Mouse (Mus musculus) kidney, embryonic 15.5 days (tissue): Measurements from ENCODE around the gene Cpe. TPM values are rescaled to one million over a fixed set of nuclear protein-coding genes. Genes with fewer than 3 reads are reported as not detected.

ENCODE experiments used
- ATAC-seq: fragments of 200-750 bp; cut with Nextera tagmentation; replicated peaks from 2 replicates; pipeline ENCODE4 v1.8.0; 2017; ENCODE audit warnings: moderate TSS enrichment; ENCODE audit not compliant: low FRiP score
- H3K27ac ChIP-seq: fragments of 300-500 bp; sonication (generic); 2 replicates; pipeline ENCODE4 v1.5.1; 2015; ENCODE audit warnings: mild to moderate bottlenecking, inconsistent platforms
- H3K27me3 ChIP-seq: fragments of 300-500 bp; sonication (generic); 2 replicates; pipeline ENCODE4 v1.6.1; 2015; ENCODE audit warnings: inconsistent platforms
- H3K36me3 ChIP-seq: fragments of 300-500 bp; sonication (generic); 2 replicates; pipeline ENCODE4 v1.6.1; 2015; ENCODE audit warnings: inconsistent platforms
- H3K4me1 ChIP-seq: fragments of 300-500 bp; sonication (generic); 2 replicates; pipeline ENCODE4 v1.6.1; 2015; ENCODE audit warnings: inconsistent platforms
- H3K4me2 ChIP-seq: fragments of 300-500 bp; sonication (generic); 2 replicates; pipeline ENCODE4 v1.6.1; 2015; ENCODE audit warnings: moderate library complexity, mild to moderate bottlenecking, inconsistent platforms
- H3K4me3 ChIP-seq: fragments of 300-500 bp; sonication (generic); replicated peaks from 2 replicates; pipeline ENCODE4 v1.5.1; 2015; ENCODE audit warnings: mild to moderate bottlenecking, inconsistent platforms
- H3K9ac ChIP-seq: fragments of 300-500 bp; sonication (generic); 2 replicates; pipeline ENCODE4 v1.6.1; 2015; ENCODE audit warnings: mild to moderate bottlenecking, inconsistent platforms
- H3K9me3 ChIP-seq: fragments of 300-500 bp; sonication (generic); replicated peaks from 2 replicates; pipeline ENCODE4 v1.6.1; 2016; ENCODE audit warnings: inconsistent platforms
- WGBS: fragments of 180-500 bp; shearing (Covaris S2); methylation state at CpG from one replicate; pipeline ENCODE4 v1.1.7; 2015; ENCODE audit warnings: mixed read lengths; 5-methylcytosine and 5-hydroxymethylcytosine counted together
- polyA plus RNA-seq: library from polyadenylated mRNA; unstranded; fragments of >200 nt; fragmentation: Nextera tagmentation; extraction: Ambion mirVana; gene quantifications from 2 replicates; pipeline ENCODE4 v1.2.1, GENCODE M21; 2015

Cpe gene
- polyA plus RNA-seq, 1 experiment from 2014 or later: 80.8 TPM

GRCm38 (mm10) chr8:64646421-64646820 is 46.4 kb downstream of the Cpe start:
- no peaks in the 10 kb centered on the region for H3K36me3 ChIP-seq
- no peaks in the 10 kb centered on the region for H3K9me3 ChIP-seq
- H3K27me3 ChIP-seq: no peaks in the 10 kb centered on the region
- no peak overlapping the region for H3K4me2 ChIP-seq
- no peak for ATAC-seq
- 94% methylated on average over 5 of the region's 5 CpGs for WGBS
- no peak overlapping the region for H3K27ac ChIP-seq
- H3K4me3 ChIP-seq: no peak overlapping the region
- H3K4me1 ChIP-seq: no peaks in the 10 kb centered on the region
- no peak overlapping the region for H3K9ac ChIP-seq

GRCm38 (mm10) chr8:64644108-64645005 is 48.5 kb downstream of the Cpe start:
- Histone ChIP-seq H3K4me2 (no peak overlapping the region), H3K4me3 (no peak overlapping the region), H3K27me3 (no peaks in the 10 kb centered on the region), H3K27ac (no peak overlapping the region), H3K9ac (no peak overlapping the region), H3K9me3 (no peaks in the 10 kb centered on the region), H3K4me1 (no peaks in the 10 kb centered on the region), H3K36me3 (no peaks in the 10 kb centered on the region)
- no peak for ATAC-seq
- WGBS: 77% methylated on average over 12 of the region's 12 CpGs

GRCm38 (mm10) chr8:64643382-64643781 is 49.5 kb downstream of the Cpe start:
- Histone ChIP-seq H3K9me3 (no peaks in the 10 kb centered on the region), H3K27ac (no peak overlapping the region), H3K9ac (no peak overlapping the region), H3K4me1 (no peaks in the 10 kb centered on the region), H3K4me3 (no peak overlapping the region), H3K27me3 (no peaks in the 10 kb centered on the region), H3K4me2 (no peak overlapping the region), H3K36me3 (no peaks in the 10 kb centered on the region)
- 51% methylated on average over 4 of the region's 4 CpGs for WGBS
- no peak for ATAC-seq

- no peak for ATAC-seq
- Histone ChIP-seq H3K27ac (no peak overlapping the region), H3K9ac (no peak overlapping the region), H3K4me3 (no peak overlapping the region), H3K36me3 (no peaks in the 10 kb centered on the region), H3K4me2 (no peak overlapping the region), H3K9me3 (no peaks in the 10 kb centered on the region), H3K4me1 (no peaks in the 10 kb centered on the region), H3K27me3 (no peaks in the 10 kb centered on the region)
- 93% methylated on average over 3 of the region's 3 CpGs for WGBS
Measured at GRCm38 (mm10) chr8:64642799-64643198, 50.1 kb downstream of the Cpe start.

GRCm38 (mm10) chr8:64640599-64640998 is 52.3 kb downstream of the Cpe start:
- no peaks in the 10 kb centered on the region for H3K9me3 ChIP-seq
- H3K36me3 ChIP-seq: no peaks in the 10 kb centered on the region
- no peaks in the 10 kb centered on the region for H3K27me3 ChIP-seq
- no peaks in the 10 kb centered on the region for H3K4me1 ChIP-seq
- H3K4me3 ChIP-seq: no peak overlapping the region
- ATAC-seq: no peak
- H3K27ac ChIP-seq: no peak overlapping the region
- H3K4me2 ChIP-seq: no peak overlapping the region
- 83% methylated on average over 1 of the region's 1 CpGs for WGBS
- H3K9ac ChIP-seq: no peak overlapping the region

- Histone ChIP-seq H3K4me1 (no peaks in the 10 kb centered on the region), H3K27ac (no peak overlapping the region), H3K27me3 (no peaks in the 10 kb centered on the region), H3K36me3 (no peaks in the 10 kb centered on the region), H3K9ac (no peak overlapping the region), H3K9me3 (no peaks in the 10 kb centered on the region), H3K4me3 (no peak overlapping the region), H3K4me2 (no peak overlapping the region)
- no peak for ATAC-seq
- WGBS: 63% methylated on average over 5 of the region's 5 CpGs
Measured at GRCm38 (mm10) chr8:64639676-64640075, 53.2 kb downstream of the Cpe start.

GRCm38 (mm10) chr8:64634901-64635300 is 58.0 kb downstream of the Cpe start:
- Histone ChIP-seq H3K27me3 (no peaks in the 10 kb centered on the region), H3K4me3 (no peak overlapping the region), H3K9ac (no peak overlapping the region), H3K4me1 (no peaks in the 10 kb centered on the region), H3K36me3 (no peaks in the 10 kb centered on the region), H3K9me3 (no peaks in the 10 kb centered on the region), H3K4me2 (no peak overlapping the region), H3K27ac (no peak overlapping the region)
- 55% methylated on average over 3 of the region's 3 CpGs for WGBS
- ATAC-seq: no peak

GRCm38 (mm10) chr8:64634131-64634865 is 58.6 kb downstream of the Cpe start:
- no peaks in the 10 kb centered on the region for H3K27me3 ChIP-seq
- no peak overlapping the region for H3K27ac ChIP-seq
- no peaks in the 10 kb centered on the region for H3K36me3 ChIP-seq
- no peaks in the 10 kb centered on the region for H3K4me1 ChIP-seq
- H3K4me2 ChIP-seq: no peak overlapping the region
- H3K4me3 ChIP-seq: no peak overlapping the region
- no peak overlapping the region for H3K9ac ChIP-seq
- ATAC-seq: no peak
- 72% methylated on average over 8 of the region's 8 CpGs for WGBS
- no peaks in the 10 kb centered on the region for H3K9me3 ChIP-seq

- H3K9me3 ChIP-seq: no peaks in the 10 kb centered on the region
- no peak overlapping the region for H3K9ac ChIP-seq
- WGBS: 91% methylated on average over 4 of the region's 4 CpGs
- H3K36me3 ChIP-seq: no peaks in the 10 kb centered on the region
- H3K4me3 ChIP-seq: no peak overlapping the region
- no peaks in the 10 kb centered on the region for H3K4me1 ChIP-seq
- ATAC-seq: no peak
- no peak overlapping the region for H3K27ac ChIP-seq
- no peak overlapping the region for H3K4me2 ChIP-seq
- no peaks in the 10 kb centered on the region for H3K27me3 ChIP-seq
Measured at GRCm38 (mm10) chr8:64632169-64632568, 60.7 kb downstream of the Cpe start.

GRCm38 (mm10) chr8:64631761-64632160 is 61.1 kb downstream of the Cpe start:
- Histone ChIP-seq H3K27ac (no peak overlapping the region), H3K4me1 (no peaks in the 10 kb centered on the region), H3K4me2 (no peak overlapping the region), H3K9me3 (no peaks in the 10 kb centered on the region), H3K27me3 (no peaks in the 10 kb centered on the region), H3K9ac (no peak overlapping the region), H3K4me3 (no peak overlapping the region), H3K36me3 (no peaks in the 10 kb centered on the region)
- WGBS: 82% methylated on average over 2 of the region's 2 CpGs
- no peak for ATAC-seq

- no peaks in the 10 kb centered on the region for H3K36me3 ChIP-seq
- H3K4me3 ChIP-seq: no peak overlapping the region
- H3K4me1 ChIP-seq: no peaks in the 10 kb centered on the region
- H3K27ac ChIP-seq: no peak overlapping the region
- no peak overlapping the region for H3K9ac ChIP-seq
- no peak for ATAC-seq
- H3K4me2 ChIP-seq: no peak overlapping the region
- 83% methylated on average over 6 of the region's 6 CpGs for whole genome bisulfite sequencing
- H3K9me3 ChIP-seq: no peaks in the 10 kb centered on the region
- no peaks in the 10 kb centered on the region for H3K27me3 ChIP-seq
Measured at GRCm38 (mm10) chr8:64629034-64629760, 63.7 kb downstream of the Cpe start.

- Histone ChIP-seq H3K4me1 (no peaks in the 10 kb centered on the region), H3K4me2 (no peak overlapping the region), H3K4me3 (no peak overlapping the region), H3K9me3 (no peaks in the 10 kb centered on the region), H3K36me3 (no peaks in the 10 kb centered on the region), H3K27ac (no peak overlapping the region), H3K9ac (no peak overlapping the region), H3K27me3 (no peaks in the 10 kb centered on the region)
- ATAC-seq: no peak
- 84% methylated on average over 6 of the region's 6 CpGs for WGBS
Measured at GRCm38 (mm10) chr8:64628039-64628438, 64.8 kb downstream of the Cpe start.
